Mouse (Mus musculus): ENCODE data around the gene Arhgap31.

DNA sequence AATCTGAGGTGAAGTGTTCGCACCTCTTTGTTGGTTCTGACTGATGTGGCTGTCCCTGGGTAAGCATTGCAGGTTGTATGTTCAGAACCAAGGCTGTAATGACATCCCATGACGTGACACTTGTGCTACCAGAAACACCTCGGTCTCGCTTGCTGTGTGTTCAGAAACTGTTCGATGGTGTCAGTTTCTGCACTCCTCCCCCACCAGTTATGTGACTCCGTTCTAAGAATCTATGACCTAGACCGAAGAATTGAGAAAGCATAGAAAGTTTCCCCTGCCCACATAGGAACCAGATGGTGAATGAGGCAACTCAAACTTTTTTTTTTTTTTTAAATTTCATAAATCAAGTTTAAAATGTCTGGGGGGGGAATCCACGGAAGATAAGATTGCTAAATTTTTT, 34.2 kb downstream of the Arhgap31 start:
- TF ChIP-seq EP300 (IDR thresholded peaks at IDR 0.05; ENCODE audit: low read depth) (no peak), CTCF (IDR thresholded peaks at IDR 0.05; ENCODE audit: low read depth) (no peak)
